Mouse (Mus musculus): Measurements from ENCODE around the gene Tbxas1.

Gene Tbxas1

GRCm38 (mm10) chr6:38853561-38853992, 21.6 kb upstream of the Tbxas1 start:
- in situ Hi-C loops (cut with MboI, MseI), result no loop called here

DNA sequence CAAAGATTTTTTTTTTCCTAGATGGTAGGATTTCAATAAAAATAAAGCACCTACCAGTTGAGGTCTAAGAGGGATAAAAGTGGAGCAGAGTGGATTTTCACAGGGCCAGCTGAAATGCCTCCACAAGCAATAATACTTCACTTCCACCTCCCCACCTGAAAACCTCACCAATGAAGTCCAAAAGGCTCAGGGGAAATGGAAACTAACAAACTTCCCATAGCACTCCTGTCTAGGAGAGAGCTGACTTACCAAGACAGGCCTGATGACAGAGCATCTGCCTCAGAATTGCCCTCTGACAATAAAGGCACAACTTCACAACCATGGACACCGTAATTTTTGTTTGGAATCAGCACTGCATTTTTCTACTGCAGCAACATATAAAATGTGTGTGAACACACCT, 15.4 kb upstream of the Tbxas1 start:
- in situ Hi-C loops (cut with MboI, MseI), result no loop called here

- in situ Hi-C loops (cut with MboI, MseI), result no loop called here
Measured at GRCm38 (mm10) chr6:38860301-38860700, 14.9 kb upstream of the Tbxas1 start.

DNA sequence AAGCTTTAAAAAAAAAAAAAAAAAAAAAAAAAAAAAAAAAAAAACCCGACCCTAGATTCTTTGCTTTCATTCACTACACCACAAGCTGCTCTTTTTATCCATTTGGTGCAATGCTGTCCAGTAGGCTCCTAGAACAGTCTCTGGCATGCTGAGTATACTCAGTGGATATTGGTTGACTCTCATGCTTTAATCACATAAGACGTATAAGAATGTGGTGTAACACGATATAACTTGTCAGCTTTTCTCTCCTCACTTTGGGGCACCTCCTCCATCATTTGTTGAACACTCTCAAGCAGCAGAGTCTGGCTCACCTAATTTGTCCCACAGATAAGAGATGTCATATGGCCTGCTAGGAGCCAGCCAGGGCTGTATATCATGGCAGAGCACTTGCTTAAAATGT, 11.6 kb upstream of the Tbxas1 start:
- in situ Hi-C loops (cut with MboI, MseI), result no loop called here

DNA sequence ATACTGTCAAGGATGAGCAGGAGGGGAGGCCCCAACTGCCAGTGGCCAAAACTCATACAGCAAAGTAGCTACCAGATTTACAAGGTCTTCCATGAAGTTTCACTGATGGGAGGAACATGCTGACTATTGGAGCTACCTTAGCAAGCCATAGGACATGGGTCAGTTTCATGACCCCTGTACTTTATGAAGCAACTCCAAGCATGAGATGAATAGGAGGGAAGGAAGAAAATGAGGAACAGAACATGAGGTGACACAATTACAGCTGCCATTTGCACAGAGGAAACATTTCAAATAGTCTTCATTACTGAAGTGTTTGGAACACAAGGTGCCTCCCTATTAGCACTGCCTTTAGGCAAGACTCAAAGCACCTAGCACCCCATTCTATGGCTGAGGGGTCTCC, 9.4 kb upstream of the Tbxas1 start:
- in situ Hi-C loops (cut with MboI, MseI), result loop anchor here in 1 of 2 experiments (5.0 kb wide), 1 partner anchor 41 kb away; no protein-coding TSS in a partner anchor

GRCm38 (mm10) chr6:38866357-38866756, 8.8 kb upstream of the Tbxas1 start:
- in situ Hi-C loops (cut with MboI, MseI), result loop anchor here in 1 of 2 experiments (5.0 kb wide), 1 partner anchor 41 kb away; no protein-coding TSS in a partner anchor

- in situ Hi-C loops (cut with MboI, MseI), result loop anchor here in 1 of 2 experiments (5.0 kb wide), 1 partner anchor 41 kb away; no protein-coding TSS in a partner anchor
Measured at GRCm38 (mm10) chr6:38866761-38867160, 8.4 kb upstream of the Tbxas1 start.

- in situ Hi-C loops (cut with MboI, MseI), result loop anchor here in 1 of 2 experiments (5.0 kb wide), 1 partner anchor 40 kb away; no protein-coding TSS in a partner anchor
Measured at GRCm38 (mm10) chr6:38867291-38867690, 7.9 kb upstream of the Tbxas1 start.

DNA sequence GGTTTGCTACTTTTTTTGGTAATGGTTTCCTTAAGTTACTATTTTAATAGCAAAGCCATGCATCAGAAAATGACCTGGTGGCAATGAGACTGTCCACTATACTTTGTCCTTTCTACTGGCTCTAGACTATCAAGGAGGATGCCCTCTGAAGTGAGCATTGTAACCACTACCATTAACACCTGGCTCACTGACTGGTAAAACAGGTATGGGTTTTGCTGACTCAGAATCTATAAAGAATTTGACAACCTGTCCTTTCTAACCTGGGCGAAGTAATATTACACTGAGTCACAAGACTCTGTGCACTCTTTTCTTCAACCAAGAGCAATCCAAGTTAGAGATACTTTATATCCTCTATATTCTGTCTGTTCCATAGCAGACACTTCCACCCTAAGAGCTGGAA, 6.2 kb upstream of the Tbxas1 start:
- in situ Hi-C loops (cut with MboI, MseI), result loop anchor here in 1 of 2 experiments (5.0 kb wide), 1 partner anchor 38 kb away; no protein-coding TSS in a partner anchor

DNA sequence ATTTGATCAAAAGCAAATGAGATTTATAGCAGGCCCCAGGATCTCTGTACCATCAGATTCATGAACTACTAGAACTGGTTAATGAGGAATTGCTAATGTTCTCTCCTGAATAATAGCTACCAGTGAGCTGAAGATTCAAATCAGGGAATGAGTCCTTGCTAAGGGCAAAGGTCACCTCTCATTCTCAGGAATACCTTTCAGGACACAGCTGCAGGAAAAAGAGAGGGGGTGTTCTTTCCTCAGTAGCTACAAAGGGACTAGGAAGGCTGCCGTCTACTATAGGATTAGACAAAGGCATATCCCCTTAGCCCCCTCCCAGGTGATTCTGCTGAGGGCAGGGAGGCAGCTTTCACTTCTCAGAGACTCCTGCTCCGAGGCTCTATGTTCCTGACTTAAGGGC, 5.1 kb upstream of the Tbxas1 start:
- in situ Hi-C loops (cut with MboI, MseI), result no loop called here

GRCm38 (mm10) chr6:38871051-38871450, 4.2 kb upstream of the Tbxas1 start:
- in situ Hi-C loops (cut with MboI, MseI), result no loop called here

DNA sequence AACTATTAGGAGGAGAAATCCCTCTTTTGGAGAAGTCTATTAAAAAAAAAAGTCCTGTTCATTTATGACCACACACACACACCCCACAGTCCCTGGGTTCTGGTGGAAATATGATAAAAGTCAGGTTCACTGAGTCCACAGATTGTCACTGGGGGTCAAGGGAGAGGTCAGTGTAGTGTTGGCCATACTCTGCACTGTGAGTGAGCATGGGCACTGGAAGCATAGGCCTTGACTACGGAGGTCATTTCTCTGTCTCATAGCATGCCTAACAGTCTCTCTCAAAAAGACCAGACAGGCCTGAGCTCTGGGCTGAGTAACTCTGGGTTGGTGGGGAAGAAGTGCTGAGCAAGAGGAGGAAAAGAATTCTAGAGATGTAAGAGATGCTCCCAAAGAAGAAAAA, 1.9 kb upstream of the Tbxas1 start:
- in situ Hi-C loops (cut with MboI, MseI), result no loop called here

- in situ Hi-C loops (cut with MboI, MseI), result no loop called here
Measured at GRCm38 (mm10) chr6:38874035-38874434, 1.2 kb upstream of the Tbxas1 start.

DNA sequence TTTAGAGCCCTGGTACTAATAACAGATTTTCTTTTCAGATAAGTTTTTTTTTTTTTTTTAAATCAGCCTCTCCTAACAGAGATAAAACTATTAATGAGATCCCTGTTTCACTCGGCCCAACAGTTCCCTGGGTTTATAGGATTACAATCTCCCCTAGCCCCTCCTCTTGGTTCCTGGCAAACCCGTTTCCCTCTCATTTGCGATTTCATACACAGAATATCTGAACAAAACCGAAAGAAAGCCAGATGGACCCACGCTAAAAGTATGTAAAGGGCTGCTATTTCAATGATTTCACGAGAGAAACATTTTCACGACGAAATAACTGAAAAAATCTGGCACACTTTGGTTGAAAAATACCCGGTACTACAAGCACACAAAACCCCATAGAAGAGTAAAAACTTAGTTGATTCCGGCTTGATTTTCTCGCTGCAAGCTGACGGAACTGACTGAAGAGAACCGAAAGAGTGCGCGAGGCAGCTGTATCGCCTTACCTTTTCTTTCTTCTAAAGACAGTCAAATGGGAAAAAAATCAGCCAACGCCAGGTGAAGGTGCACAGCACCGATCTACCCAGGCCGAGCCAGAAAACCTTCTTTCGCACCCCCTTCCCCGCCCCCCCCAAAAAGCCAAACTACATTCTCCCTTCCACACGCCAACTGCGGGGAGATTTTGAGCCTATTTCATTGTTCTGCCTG, 493 bp upstream of the Tbxas1 start:
- in situ Hi-C loops (cut with MboI, MseI), result no loop called here

DNA sequence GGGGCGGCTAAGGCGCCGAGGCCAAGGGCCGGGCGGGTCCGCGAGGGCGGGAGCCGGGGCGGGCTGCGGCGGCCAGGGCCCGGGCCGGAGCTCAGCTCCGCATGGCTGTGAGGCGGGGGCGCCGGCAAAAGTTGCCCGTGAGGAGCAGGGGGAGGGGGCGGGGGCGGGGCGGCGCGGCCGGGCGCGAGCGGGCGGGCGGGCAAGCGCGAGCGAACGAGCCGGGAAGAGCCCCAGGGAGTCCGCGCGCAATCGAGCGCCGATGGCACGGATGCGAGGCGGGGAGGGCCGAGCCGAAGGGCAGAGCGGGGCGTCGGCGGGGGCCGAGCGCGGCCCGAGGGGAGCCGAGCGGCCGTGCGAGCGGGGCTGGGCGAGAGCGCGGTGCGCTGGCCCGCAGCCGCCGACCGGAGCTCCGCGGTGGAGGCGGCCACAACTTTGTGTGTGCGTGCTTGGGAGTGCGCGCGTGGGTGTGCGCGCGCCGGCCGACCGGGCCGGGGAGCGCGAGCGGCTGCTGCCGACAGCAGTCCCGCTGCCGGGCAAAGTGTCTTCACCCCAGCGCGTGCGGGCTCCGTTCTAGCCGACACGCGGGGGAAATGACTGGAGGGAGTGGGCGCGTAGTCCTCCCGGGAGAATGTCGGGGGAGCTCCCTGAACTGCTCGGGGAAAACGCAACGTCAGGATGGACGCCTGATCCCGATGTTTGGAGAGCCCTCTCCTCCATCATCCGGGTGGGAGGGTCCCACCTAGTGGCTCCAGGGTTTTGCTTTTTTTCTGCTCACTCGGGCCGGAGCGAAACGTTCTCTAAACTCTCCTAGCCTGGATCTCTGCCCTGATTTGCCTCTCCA, 1.1 kb downstream of the Tbxas1 start, which contains the start of gene Hipk2:
Gene Hipk2 (minus strand): TSS at position 95 of the 841 bp plus-strand sequence.
- in situ Hi-C loops (cut with MboI, MseI), result no loop called here

GRCm38 (mm10) chr6:38877674-38878073, 2.5 kb downstream of the Tbxas1 start:
- in situ Hi-C loops (cut with MboI, MseI), result no loop called here

DNA sequence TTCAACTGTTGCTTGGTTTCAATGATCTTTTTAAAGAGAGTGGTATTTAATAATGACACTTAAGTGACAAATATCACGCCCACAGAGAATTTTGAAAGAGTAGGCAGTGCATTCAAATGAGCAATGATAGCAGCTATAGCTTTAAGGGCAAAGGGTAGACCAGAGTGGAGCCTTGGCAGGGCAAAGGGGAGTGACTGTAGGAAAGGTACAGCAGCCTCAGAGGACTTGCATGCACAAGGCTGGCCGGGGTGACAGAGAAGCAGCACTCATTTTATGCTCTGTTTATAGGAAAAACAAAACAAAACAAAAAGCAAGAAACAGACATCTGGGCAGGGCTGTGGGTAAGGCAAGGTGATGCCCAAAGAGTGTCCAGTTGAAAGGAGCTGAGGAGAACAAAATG, 6.3 kb downstream of the Tbxas1 start:
- in situ Hi-C loops (cut with MboI, MseI), result no loop called here

GRCm38 (mm10) chr6:38881975-38882374, 6.8 kb downstream of the Tbxas1 start:
- in situ Hi-C loops (cut with MboI, MseI), result no loop called here

DNA sequence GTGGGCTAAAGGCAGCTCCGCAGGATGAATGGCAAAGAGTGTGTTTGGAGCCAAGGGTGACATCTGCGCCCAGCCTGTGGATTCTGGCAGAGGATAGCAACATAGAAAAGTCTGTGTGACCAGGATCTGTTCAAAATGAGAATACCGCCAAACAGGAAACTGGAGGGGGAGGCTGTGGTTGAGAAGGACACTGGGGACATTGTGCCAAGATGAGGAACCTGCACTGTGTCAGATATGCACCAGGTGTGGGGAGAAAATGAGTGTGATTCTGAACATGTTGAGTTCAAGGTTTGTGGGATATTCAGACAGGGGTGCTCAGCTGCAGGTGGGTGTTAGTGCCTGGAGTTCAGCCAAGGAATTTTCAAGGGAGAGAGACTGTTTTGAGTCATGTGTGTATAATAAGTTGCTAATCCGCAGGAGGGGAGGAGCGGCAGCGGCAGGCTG, 7.5 kb downstream of the Tbxas1 start:
- in situ Hi-C loops (cut with MboI, MseI), result no loop called here

DNA sequence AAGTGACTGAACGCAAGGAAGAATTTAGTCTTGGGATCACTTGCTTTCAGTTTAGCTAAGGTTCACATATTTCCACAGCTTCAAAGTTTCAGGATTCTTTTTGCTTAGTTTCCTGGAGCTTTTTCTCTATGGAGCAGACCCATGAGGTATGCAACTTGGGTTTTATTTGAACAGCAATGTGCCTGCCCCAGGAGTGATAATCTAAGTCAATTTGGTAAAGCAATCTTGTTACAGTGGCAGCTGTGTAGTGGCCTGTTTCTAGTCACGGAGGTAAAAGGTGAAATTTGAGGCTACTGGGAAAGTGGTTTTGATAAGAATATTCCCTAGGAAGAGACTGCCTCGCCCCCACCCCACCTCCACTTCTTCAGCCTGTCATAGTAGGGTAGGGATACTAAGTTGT, 9.3 kb downstream of the Tbxas1 start:
- in situ Hi-C loops (cut with MboI, MseI), result no loop called here

DNA sequence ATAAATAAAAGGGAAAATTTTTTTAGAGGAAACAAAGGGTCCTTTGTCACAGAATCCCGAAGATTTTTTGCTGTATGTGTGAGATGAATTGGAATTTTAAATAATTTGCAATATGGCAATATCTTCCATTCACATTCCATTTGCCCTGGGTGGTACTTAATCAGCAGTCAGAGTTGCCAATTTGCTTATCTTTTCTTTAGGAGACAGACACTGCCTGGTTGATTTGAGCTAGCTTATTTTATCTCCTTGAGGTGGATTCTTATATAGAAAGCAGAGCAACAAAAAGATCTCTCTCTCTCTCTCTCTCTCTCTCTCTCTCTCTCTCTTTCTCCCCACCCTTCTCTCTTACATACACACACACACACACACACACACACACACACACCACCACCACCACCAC, 9.9 kb downstream of the Tbxas1 start:
- in situ Hi-C loops (cut with MboI, MseI), result no loop called here

- in situ Hi-C loops (cut with MboI, MseI), result no loop called here
Measured at GRCm38 (mm10) chr6:38887436-38887835, 12.2 kb downstream of the Tbxas1 start.
